Mouse (Mus musculus) frontal cortex, postnatal 14 days (tissue): Measurements from ENCODE around the gene Itgb3bp.

Experiments used
- DNase-seq, 2 experiments: peaks; one replicate each; pipeline ENCODE4 v3.0.0; 2022; ENCODE audit warnings: low spot score in 2 of 2

The Itgb3bp gene

GRCm38 (mm10) chr4:99934859-99935258 lies 5.2 kb upstream of the Itgb3bp start:
- no peak for DNase-seq

- DNase-seq = no peak
Observed at GRCm38 (mm10) chr4:99931807-99932206, 2.2 kb upstream of the Itgb3bp start.

GRCm38 (mm10) chr4:99931240-99931580 lies 1.6 kb upstream of the Itgb3bp start:
- no peak for DNase-seq

DNA sequence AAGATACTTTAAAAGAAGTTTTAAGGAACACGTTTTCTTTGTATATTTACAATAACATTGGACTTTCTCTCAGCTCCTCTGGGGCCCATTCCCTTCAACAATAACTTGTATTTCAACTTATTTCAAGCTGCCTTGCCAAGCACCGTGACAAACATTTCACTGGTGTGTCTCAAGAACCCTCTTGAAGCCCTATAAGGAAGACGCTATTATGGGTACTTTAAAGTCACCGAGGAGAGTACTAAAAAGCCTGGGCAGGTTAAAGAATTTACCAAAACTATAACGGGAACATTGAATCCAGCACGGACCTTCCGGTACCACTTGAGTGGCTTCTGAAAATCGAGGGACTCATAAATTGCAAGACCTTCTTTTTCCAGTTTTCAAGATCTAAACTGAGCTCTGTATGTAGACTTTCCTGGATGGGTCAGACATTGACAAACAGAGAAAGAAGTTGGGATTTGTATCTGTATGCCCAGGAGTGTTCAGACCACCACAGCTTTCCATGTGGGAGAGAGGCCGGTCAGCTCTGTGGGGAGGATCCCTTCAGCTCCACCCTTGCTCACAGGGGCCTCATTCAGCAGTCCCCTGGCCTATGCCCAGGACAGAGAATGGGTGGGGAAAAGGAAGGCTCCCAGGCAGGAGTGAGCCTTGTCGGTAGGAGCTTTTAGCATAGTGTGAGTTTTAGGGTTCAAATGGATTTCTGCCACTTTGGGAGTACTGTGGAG lies 1.1 kb upstream of the Itgb3bp start:
- no peak for DNase-seq

- DNase-seq = peak in 1 of 2 experiments; percentile 71
Observed at GRCm38 (mm10) chr4:99929149-99929612, 432 bp downstream of the Itgb3bp start, which contains the start of gene Pgm1. Gene Pgm1, plus strand, starts transcription at chr4:99929414.

GRCm38 (mm10) chr4:99928521-99928920 lies 1.1 kb downstream of the Itgb3bp start:
- no peak for DNase-seq

- DNase-seq = no peak
Observed at GRCm38 (mm10) chr4:99926380-99926779, 3.2 kb downstream of the Itgb3bp start.

DNA sequence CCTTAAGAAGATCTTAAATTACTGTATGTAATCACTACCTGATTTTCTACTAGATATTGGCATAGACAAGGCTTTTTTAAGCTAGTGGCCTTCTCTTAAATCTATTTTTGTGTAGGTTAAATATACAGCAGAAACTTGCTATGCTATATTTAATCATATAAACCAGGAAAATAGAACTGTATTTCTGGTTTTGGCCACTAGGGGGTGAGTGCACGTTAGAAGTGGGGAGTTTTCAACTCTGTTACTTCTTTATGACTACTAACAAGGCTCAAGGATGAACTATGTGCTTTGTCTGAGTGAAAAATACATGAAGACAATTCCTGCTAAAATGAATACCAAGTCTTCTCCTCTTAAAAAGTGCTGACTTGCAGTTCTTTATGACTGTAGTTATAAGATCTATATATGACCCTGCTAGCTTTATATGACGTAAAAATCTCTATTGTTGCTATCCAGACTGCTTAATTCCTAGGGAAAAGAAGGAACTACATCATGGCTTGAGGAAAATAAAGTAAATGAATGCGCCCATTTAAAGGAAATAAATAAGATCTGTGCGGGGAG lies 15.6 kb downstream of the Itgb3bp start:
- DNase-seq = no peak

GRCm38 (mm10) chr4:99882405-99882804 lies 47.2 kb downstream of the Itgb3bp start:
- DNase-seq = no peak

- DNase-seq = no peak
Observed at GRCm38 (mm10) chr4:99881882-99882281, 47.7 kb downstream of the Itgb3bp start.

DNA sequence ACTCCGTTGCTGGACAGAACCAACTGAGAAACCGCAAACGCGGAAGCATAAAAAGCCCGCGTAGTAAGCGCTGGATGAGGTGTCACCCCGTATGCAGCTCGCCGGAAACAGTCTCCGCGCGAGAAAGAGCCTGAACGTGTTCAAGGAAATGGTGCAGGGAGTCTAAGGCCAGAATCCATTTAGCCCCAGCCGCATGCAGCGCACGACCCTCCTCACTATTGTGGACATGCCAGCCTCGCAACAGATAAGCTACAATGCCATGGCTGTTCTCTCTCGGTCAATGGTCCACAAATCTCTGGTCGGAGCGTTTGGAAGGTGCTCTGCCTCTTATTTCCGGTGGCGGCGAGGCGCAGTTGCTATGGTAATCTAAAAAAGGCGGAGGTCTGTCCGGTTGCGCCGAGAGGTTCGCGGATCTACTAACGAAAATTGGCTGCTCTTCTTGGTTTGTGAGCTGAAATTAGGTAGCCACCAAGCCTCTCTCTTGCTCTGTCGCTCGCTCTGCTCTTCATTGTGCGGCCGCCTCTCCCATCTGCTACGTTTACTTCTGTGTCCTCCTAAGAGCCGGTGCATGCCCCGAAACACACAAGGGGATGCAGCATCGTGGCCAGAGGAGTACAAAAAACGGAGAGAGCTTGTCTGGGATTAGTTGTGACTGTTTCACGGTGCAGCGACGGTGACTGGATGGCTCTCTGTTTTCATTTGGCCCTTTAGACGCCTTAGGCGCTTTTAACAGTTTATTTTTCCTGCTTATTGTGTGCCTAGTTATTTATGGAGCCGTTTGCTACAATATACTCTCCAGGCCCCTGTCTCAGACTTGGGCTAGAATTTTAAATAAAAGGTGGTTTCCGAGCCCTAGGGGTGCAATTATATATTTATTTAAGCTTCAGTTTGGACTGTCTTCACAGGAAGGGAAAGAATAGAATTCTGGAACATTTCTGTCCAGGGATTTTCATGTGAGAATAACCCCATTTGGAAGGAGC lies 100.2 kb downstream of the Itgb3bp start, which contains the start of gene Efcab7:
Gene Efcab7, plus strand, starts transcription at position 105 of the 980 bp plus-strand sequence.
- peak; percentile 81 to 82 for DNase-seq

DNA sequence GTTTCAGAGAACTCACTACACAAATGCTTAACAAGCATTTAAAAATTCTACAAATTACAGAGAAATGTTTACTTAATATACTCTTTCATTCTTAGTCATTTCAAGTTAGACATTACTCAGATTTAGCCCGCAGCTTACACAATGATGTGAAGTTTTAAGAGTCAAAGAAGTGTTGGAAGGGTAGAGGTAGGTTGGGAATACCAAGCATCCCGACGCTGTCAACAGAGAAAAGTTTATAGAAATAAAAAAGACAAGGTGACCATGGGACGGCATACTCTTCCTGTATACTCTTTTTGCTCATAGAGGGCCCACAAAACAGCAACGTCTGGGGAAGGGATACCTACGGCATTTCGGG lies 100.9 kb downstream of the Itgb3bp start:
- DNase-seq = no peak

DNA sequence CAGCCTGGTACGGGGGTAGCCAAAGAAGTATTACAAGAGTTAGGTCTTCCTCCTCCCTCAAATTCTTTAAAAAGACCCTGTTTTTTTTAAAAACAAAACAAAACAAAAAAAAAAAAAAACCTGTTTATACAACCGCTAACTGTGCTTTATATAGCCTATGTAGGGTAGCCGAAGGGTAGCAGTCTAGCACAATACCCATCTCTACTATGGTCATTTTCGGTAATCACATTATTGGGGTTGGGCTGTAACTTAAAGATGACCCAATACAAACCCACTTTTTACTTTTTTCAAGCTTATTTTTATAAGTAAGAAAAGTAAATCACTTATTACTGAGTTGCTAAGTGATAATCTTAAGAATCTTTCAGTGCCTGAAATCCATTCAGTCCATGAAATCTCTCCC lies 101.3 kb downstream of the Itgb3bp start:
- no peak for DNase-seq

GRCm38 (mm10) chr4:99816697-99817460 lies 112.7 kb downstream of the Itgb3bp start:
- no peak for DNase-seq

- no peak for DNase-seq
Observed at GRCm38 (mm10) chr4:99792365-99792764, 137.2 kb downstream of the Itgb3bp start.

DNA sequence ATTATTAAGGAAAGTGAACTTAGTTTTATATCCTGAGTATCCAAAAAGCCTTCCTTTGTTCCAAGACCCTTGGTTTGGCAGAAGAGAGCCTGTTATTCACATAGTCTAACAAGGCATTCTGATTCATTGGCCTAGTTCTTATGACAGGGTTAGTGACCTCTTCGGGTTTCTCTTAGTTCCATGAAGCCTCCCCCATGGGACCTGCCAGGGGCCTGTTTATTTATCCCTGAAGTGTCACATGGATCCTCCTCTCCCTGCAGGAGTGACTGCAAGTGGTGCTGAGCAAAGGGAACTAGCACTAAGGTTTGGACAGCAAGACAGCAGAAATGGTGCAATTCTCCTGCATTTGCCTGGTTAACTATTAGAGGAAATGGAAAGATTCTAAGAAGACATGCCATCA lies 156.6 kb downstream of the Itgb3bp start:
- DNase-seq = no peak

DNA sequence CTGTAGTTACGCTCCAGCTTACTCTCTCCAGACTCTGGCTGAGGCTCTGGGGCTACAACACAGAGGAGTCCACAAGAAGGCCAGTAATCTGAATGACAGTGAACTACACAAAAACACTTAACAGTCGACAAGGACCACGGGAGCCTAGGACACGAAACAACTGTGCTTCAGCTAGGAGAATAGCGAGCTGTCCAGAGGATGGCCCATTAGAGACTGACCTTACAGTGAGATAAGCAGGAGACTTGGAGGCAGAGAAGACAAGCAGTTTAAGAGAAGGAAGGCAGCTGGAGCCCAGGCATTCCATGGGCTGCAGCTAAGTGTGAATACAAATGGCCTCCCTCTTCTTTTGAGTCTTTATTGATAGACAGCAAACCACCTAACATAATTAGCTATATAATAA lies 159.1 kb downstream of the Itgb3bp start:
- no peak for DNase-seq

DNA sequence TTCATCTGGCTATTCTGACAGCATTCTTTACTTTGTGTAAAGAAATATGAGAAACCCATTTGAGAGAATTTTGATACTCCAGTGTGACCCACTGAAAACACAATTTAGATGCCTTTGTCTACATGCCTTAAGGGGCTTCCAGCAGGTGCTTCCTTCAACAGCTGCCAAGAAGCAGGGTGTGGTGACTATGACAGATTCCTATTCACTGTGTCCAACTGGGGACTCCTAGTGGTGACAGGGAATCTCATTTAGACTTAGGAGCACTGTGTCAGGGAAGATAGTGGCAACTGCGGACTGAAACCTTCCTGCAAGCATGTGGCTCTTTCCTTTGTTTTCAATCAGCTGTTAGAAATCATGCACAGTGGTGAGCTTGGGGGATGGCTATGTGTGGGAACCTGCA lies 162.9 kb downstream of the Itgb3bp start:
- DNase-seq = no peak

- no peak for DNase-seq
Observed at GRCm38 (mm10) chr4:99766303-99766702, 163.3 kb downstream of the Itgb3bp start.

- DNase-seq = no peak
Observed at GRCm38 (mm10) chr4:99752426-99752825, 177.2 kb downstream of the Itgb3bp start.

GRCm38 (mm10) chr4:99739836-99740235 lies 189.8 kb downstream of the Itgb3bp start:
- DNase-seq = no peak
